Mouse (Mus musculus): ENCODE measurements around the gene Auts2. TPM values are rescaled to one million over a fixed set of nuclear protein-coding genes. Genes with fewer than 3 reads are reported as not detected.

The Auts2 gene
- total RNA-seq, 1 experiment = 9.9 TPM

DNA sequence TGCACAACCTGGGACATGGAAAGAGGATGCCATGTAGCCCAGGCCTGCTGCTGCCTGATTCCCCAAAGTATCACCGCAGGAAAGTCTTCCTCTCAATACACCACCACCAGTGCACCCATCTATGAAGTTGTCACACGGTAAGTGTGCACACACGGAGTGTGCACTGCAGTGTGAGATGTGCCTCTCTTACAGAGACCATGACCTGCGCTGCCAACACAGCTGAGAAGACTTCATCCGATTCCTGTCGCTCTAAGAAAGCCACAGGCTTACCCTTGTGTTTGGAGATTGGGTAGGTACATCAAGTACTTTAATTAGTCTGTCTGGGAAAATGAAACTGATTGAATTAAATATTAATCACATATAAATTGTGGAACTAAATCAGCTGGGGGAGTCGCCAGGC lies 878.5 kb downstream of the Auts2 start:
- in situ Hi-C loops (cut with MboI; ENCODE audit: low sequenced_read_pairs in 2 of 2, unreplicated experiment in 2 of 2) = no loop called here
- H3K4me1 ChIP-seq (ENCODE audit: control insufficient read depth in 2 of 2, insufficient read depth in 2 of 2, low read length in 2 of 2, poor library complexity in 1 of 2) = no peaks in the 10 kb centered on the region
- H3K9me3 ChIP-seq (ENCODE audit: control insufficient read depth, insufficient read depth, low read depth, low read length) = no peaks in the 10 kb centered on the region
- H3K27ac ChIP-seq (ENCODE audit: insufficient read depth, low read depth, low read length, poor library complexity, severe bottlenecking) = no peak overlapping the region
- H3K9ac ChIP-seq (ENCODE audit: insufficient read depth, low read depth, low read length, poor library complexity, severe bottlenecking) = no peak overlapping the region
- no peak for TF ChIP-seq CHD2 (IDR thresholded peaks at IDR 0.05; ENCODE audit: low read depth, low read length)
- TF ChIP-seq HCFC1 (IDR thresholded peaks at IDR 0.05; ENCODE audit: borderline replicate concordance, insufficient read depth, low read length) = no peak
- no peak for TF ChIP-seq ZNF384 (IDR thresholded peaks at IDR 0.05; ENCODE audit: low read depth, low read length)
- TF ChIP-seq ZC3H11A (IDR thresholded peaks at IDR 0.05; ENCODE audit: borderline replicate concordance, low read depth, low read length) = no peak
- TF ChIP-seq MAFK (IDR thresholded peaks at IDR 0.05; ENCODE audit: insufficient read depth, low read depth, low read length) = no peak
- H3K4me3 ChIP-seq (ENCODE audit: insufficient read depth in 1 of 2, low read depth in 1 of 2, low read length in 2 of 2, poor library complexity in 1 of 2, severe bottlenecking in 1 of 2) = no peak overlapping the region
- DNase-seq (ENCODE audit: low read depth, low spot score) = no peak
- H3K36me3 ChIP-seq (ENCODE audit: control insufficient read depth, insufficient read depth, low read length, poor library complexity, severe bottlenecking) = no peaks in the 10 kb centered on the region

DNA sequence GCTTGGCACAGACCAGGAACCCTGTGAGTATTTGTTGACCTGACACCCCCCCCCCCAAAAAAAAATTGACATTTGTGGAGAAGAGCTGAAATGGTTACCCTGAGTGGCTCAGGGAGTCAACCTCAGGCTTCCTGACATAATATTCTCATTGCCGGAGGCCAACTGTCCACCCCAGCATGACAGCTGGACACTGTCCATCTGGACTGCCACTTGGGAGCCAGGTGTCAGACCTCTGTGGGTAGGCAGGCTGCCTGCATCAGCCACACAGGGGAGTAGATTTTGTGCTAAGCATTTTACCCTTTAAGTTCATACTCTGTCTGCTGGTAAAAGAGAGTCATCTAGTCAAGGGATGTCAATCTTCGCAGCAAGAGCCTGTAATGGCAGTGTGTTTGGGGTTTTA lies 880.5 kb downstream of the Auts2 start:
- H3K4me1 ChIP-seq (ENCODE audit: control insufficient read depth in 2 of 2, insufficient read depth in 2 of 2, low read length in 2 of 2, poor library complexity in 1 of 2) = no peaks in the 10 kb centered on the region
- no peak for DNase-seq (ENCODE audit: low read depth, low spot score)

DNA sequence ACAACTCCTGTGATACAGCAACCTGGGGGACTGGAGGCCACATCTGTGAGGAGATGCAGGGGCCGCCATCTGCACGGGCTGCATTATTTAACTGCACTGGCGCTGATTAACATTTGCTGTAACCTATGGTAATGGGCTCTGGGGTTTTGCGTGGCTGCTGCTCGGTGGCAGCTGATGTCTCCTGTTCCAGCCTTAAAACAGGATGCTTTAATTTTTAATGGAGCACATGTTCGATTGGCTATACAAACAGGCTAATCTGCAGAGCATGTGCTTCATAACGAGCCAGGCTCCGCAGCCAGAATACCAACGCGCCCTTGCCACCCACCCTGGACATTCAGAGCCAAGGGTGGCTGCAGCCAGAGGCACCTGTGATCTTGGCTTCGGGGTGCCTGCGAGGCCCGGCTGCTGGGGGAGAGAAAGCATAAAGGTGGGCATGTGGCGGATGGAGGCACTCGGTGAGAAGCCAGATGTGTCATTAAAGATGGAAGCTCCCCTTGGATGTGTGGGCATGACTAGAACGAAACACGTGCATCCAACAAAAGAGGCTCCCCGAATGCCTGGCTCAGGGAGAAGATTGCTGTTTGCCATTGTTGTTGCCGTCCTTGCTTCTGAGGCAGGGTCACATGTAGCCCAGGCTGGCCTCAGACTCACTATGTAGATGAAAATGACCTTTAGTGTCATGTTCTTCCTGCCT lies 884.2 kb downstream of the Auts2 start:
- Histone ChIP-seq H3K27ac (ENCODE audit: insufficient read depth, low read depth, low read length, poor library complexity, severe bottlenecking) (no peak overlapping the region), H3K36me3 (ENCODE audit: control insufficient read depth, insufficient read depth, low read length, poor library complexity, severe bottlenecking) (no peaks in the 10 kb centered on the region), H3K9ac (ENCODE audit: insufficient read depth, low read depth, low read length, poor library complexity, severe bottlenecking) (no peak overlapping the region), H3K4me3 (ENCODE audit: insufficient read depth in 1 of 2, low read depth in 1 of 2, low read length in 2 of 2, poor library complexity in 1 of 2, severe bottlenecking in 1 of 2) (no peak overlapping the region), H3K9me3 (ENCODE audit: control insufficient read depth, insufficient read depth, low read depth, low read length) (no peaks in the 10 kb centered on the region), H3K4me1 (ENCODE audit: control insufficient read depth in 2 of 2, insufficient read depth in 2 of 2, low read length in 2 of 2, poor library complexity in 1 of 2) (no peaks in the 10 kb centered on the region)
- in situ Hi-C loops (cut with MboI; ENCODE audit: low sequenced_read_pairs in 2 of 2, unreplicated experiment in 2 of 2) = no loop called here
- TF ChIP-seq MAFK (IDR thresholded peaks at IDR 0.05; ENCODE audit: insufficient read depth, low read depth, low read length) = no peak
- TF ChIP-seq HCFC1 (IDR thresholded peaks at IDR 0.05; ENCODE audit: borderline replicate concordance, insufficient read depth, low read length) = no peak
- no peak for TF ChIP-seq CHD2 (IDR thresholded peaks at IDR 0.05; ENCODE audit: low read depth, low read length)
- TF ChIP-seq ZC3H11A (IDR thresholded peaks at IDR 0.05; ENCODE audit: borderline replicate concordance, low read depth, low read length) = no peak
- TF ChIP-seq ZNF384 (IDR thresholded peaks at IDR 0.05; ENCODE audit: low read depth, low read length) = no peak
- no peak for DNase-seq (ENCODE audit: low read depth, low spot score)

More for the DNA sequence above, 880.5 kb downstream of the Auts2 start:
- Histone ChIP-seq H3K9ac (ENCODE audit: insufficient read depth, low read depth, low read length, poor library complexity, severe bottlenecking) (no peak overlapping the region), H3K4me3 (ENCODE audit: insufficient read depth in 1 of 2, low read depth in 1 of 2, low read length in 2 of 2, poor library complexity in 1 of 2, severe bottlenecking in 1 of 2) (no peak overlapping the region), H3K27ac (ENCODE audit: insufficient read depth, low read depth, low read length, poor library complexity, severe bottlenecking) (no peak overlapping the region), H3K9me3 (ENCODE audit: control insufficient read depth, insufficient read depth, low read depth, low read length) (no peaks in the 10 kb centered on the region), H3K36me3 (ENCODE audit: control insufficient read depth, insufficient read depth, low read length, poor library complexity, severe bottlenecking) (no peaks in the 10 kb centered on the region)
- in situ Hi-C loops (cut with MboI; ENCODE audit: low sequenced_read_pairs in 2 of 2, unreplicated experiment in 2 of 2) = no loop called here
- TF ChIP-seq ZNF384 (IDR thresholded peaks at IDR 0.05; ENCODE audit: low read depth, low read length) (no peak), ZC3H11A (IDR thresholded peaks at IDR 0.05; ENCODE audit: borderline replicate concordance, low read depth, low read length) (no peak), CHD2 (IDR thresholded peaks at IDR 0.05; ENCODE audit: low read depth, low read length) (no peak), MAFK (IDR thresholded peaks at IDR 0.05; ENCODE audit: insufficient read depth, low read depth, low read length) (no peak), HCFC1 (IDR thresholded peaks at IDR 0.05; ENCODE audit: borderline replicate concordance, insufficient read depth, low read length) (no peak)

DNA sequence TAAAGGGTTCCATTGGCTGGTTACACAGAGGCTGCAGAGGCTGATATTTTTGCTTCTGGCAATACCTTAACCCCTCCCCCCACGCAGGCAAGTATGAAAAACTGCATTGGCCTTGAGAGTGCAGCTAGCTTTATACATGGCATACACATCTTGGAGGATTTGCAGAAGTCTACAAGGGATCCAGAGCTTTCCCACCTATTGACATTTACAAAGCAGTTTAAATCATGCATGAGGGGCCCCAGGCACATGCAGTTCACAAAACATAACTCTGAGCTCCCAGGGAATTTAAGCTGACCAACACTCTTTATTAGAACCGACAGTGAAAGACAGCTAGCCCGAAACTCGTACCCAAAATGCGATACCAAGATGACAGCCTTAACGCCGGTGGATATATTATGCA lies 888.9 kb downstream of the Auts2 start:
- no peak for TF ChIP-seq HCFC1 (IDR thresholded peaks at IDR 0.05; ENCODE audit: borderline replicate concordance, insufficient read depth, low read length)
- TF ChIP-seq ZNF384 (IDR thresholded peaks at IDR 0.05; ENCODE audit: low read depth, low read length) = no peak
- no peak for TF ChIP-seq MAFK (IDR thresholded peaks at IDR 0.05; ENCODE audit: insufficient read depth, low read depth, low read length)
- no peak for TF ChIP-seq ZC3H11A (IDR thresholded peaks at IDR 0.05; ENCODE audit: borderline replicate concordance, low read depth, low read length)
- no peaks in the 10 kb centered on the region for H3K36me3 ChIP-seq (ENCODE audit: control insufficient read depth, insufficient read depth, low read length, poor library complexity, severe bottlenecking)
- no peaks in the 10 kb centered on the region for H3K9me3 ChIP-seq (ENCODE audit: control insufficient read depth, insufficient read depth, low read depth, low read length)
- in situ Hi-C loops (cut with MboI; ENCODE audit: low sequenced_read_pairs in 2 of 2, unreplicated experiment in 2 of 2) = no loop called here
- no peak overlapping the region for H3K4me3 ChIP-seq (ENCODE audit: insufficient read depth in 1 of 2, low read depth in 1 of 2, low read length in 2 of 2, poor library complexity in 1 of 2, severe bottlenecking in 1 of 2)
- no peak overlapping the region for H3K27ac ChIP-seq (ENCODE audit: insufficient read depth, low read depth, low read length, poor library complexity, severe bottlenecking)
- H3K4me1 ChIP-seq (ENCODE audit: control insufficient read depth in 2 of 2, insufficient read depth in 2 of 2, low read length in 2 of 2, poor library complexity in 1 of 2) = no peaks in the 10 kb centered on the region
- H3K9ac ChIP-seq (ENCODE audit: insufficient read depth, low read depth, low read length, poor library complexity, severe bottlenecking) = no peak overlapping the region
- no peak for DNase-seq (ENCODE audit: low read depth, low spot score)
